Mouse (Mus musculus): Measurements from ENCODE around the gene N4bp2l1.

DNA sequence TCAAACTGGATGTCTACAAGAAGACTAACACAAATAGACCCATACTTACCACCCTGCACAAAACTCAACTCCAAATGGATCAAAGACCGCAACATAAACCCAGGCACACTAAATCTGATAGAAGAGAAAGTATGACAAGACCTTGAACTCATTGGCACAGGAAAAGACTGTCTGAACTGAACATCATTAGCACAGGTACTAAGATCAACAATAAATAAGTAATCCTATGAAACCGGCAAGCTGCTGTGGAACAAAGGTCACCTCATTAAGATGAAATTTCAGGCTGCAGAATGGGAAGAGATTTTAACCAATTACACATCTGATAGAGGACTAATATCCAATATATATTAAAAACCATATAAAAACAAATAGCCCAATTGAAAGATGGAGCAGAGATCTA is 19.2 kb upstream of the N4bp2l1 start:
- no peak for TF ChIP-seq GATA1 (IDR thresholded peaks at IDR 0.05; ENCODE audit: borderline replicate concordance, low read length)
- TF ChIP-seq FLI1 (IDR thresholded peaks at IDR 0.05; ENCODE audit: low read length) = no peak

All from megakaryocyte, embryonic 14.5 days (primary cell).